Mouse (Mus musculus): Measurements from ENCODE around the gene Gpr4. TPM values are rescaled to one million over a fixed set of nuclear protein-coding genes. Genes with fewer than 3 reads are reported as not detected.

The Gpr4 gene
- total RNA-seq, 1 experiment from 2014 or later = not detected

- no peak for ATAC-seq (replicated peaks; ENCODE audit: low read depth, poor library complexity, severe bottlenecking)
These were observed 28.1 kb upstream of the Gpr4 start for GRCm38 (mm10) chr7:19184250-19184649.

GRCm38 (mm10) chr7:19184758-19185157 lies 27.6 kb upstream of the Gpr4 start:
- ATAC-seq (replicated peaks; ENCODE audit: low read depth, poor library complexity, severe bottlenecking) = no peak

GRCm38 (mm10) chr7:19194676-19195075 lies 17.7 kb upstream of the Gpr4 start:
- no peak for ATAC-seq (replicated peaks; ENCODE audit: low read depth, poor library complexity, severe bottlenecking)

GRCm38 (mm10) chr7:19196676-19197075 lies 15.7 kb upstream of the Gpr4 start:
- 0 out of 2 replicates have a peak, but pooled peaks have one; percentile 31 for ATAC-seq (replicated peaks; ENCODE audit: low read depth, poor library complexity, severe bottlenecking)

- ATAC-seq (replicated peaks; ENCODE audit: low read depth, poor library complexity, severe bottlenecking) = peak; percentile 64
These were observed 14.4 kb upstream of the Gpr4 start for GRCm38 (mm10) chr7:19197985-19198384.

GRCm38 (mm10) chr7:19201660-19202059 lies 10.7 kb upstream of the Gpr4 start:
- ATAC-seq (replicated peaks; ENCODE audit: low read depth, poor library complexity, severe bottlenecking) = no peak

GRCm38 (mm10) chr7:19202065-19202850 lies 10.1 kb upstream of the Gpr4 start:
- no peak for ATAC-seq (replicated peaks; ENCODE audit: low read depth, poor library complexity, severe bottlenecking)

GRCm38 (mm10) chr7:19208201-19208910 lies 4.0 kb upstream of the Gpr4 start:
- ATAC-seq (replicated peaks; ENCODE audit: low read depth, poor library complexity, severe bottlenecking) = no peak

- ATAC-seq (replicated peaks; ENCODE audit: low read depth, poor library complexity, severe bottlenecking) = 0 out of 2 replicates have a peak, but pooled peaks have one; percentile 26
These were observed 3.3 kb upstream of the Gpr4 start for GRCm38 (mm10) chr7:19208944-19209472.

- ATAC-seq (replicated peaks; ENCODE audit: low read depth, poor library complexity, severe bottlenecking) = no peak
These were observed 2.8 kb upstream of the Gpr4 start for GRCm38 (mm10) chr7:19209494-19209893.

GRCm38 (mm10) chr7:19210010-19210409 lies 2.3 kb upstream of the Gpr4 start:
- no peak for ATAC-seq (replicated peaks; ENCODE audit: low read depth, poor library complexity, severe bottlenecking)

GRCm38 (mm10) chr7:19211041-19211675 lies 1.2 kb upstream of the Gpr4 start:
- ATAC-seq (replicated peaks; ENCODE audit: low read depth, poor library complexity, severe bottlenecking) = no peak

GRCm38 (mm10) chr7:19213385-19213784 lies 1.0 kb downstream of the Gpr4 start:
- no peak for ATAC-seq (replicated peaks; ENCODE audit: low read depth, poor library complexity, severe bottlenecking)

- ATAC-seq (replicated peaks; ENCODE audit: low read depth, poor library complexity, severe bottlenecking) = peak; percentile 24; the same call in 1 of the 2 replicates
These were observed 2.0 kb downstream of the Gpr4 start for GRCm38 (mm10) chr7:19214369-19214768.

- ATAC-seq (replicated peaks; ENCODE audit: low read depth, poor library complexity, severe bottlenecking) = no peak
These were observed 2.6 kb downstream of the Gpr4 start for GRCm38 (mm10) chr7:19214940-19215339.

- peak; percentile 57 for ATAC-seq (replicated peaks; ENCODE audit: low read depth, poor library complexity, severe bottlenecking)
These were observed 5.2 kb downstream of the Gpr4 start for GRCm38 (mm10) chr7:19217492-19217891.

GRCm38 (mm10) chr7:19217944-19218343 lies 5.6 kb downstream of the Gpr4 start:
- ATAC-seq (replicated peaks; ENCODE audit: low read depth, poor library complexity, severe bottlenecking) = peak; percentile 48

GRCm38 (mm10) chr7:19220061-19220460 lies 7.7 kb downstream of the Gpr4 start:
- no peak for ATAC-seq (replicated peaks; ENCODE audit: low read depth, poor library complexity, severe bottlenecking)

GRCm38 (mm10) chr7:19222189-19222588 lies 9.9 kb downstream of the Gpr4 start:
- ATAC-seq (replicated peaks; ENCODE audit: low read depth, poor library complexity, severe bottlenecking) = no peak

GRCm38 (mm10) chr7:19222875-19223274 lies 10.5 kb downstream of the Gpr4 start:
- no peak for ATAC-seq (replicated peaks; ENCODE audit: low read depth, poor library complexity, severe bottlenecking)

- ATAC-seq (replicated peaks; ENCODE audit: low read depth, poor library complexity, severe bottlenecking) = no peak
These were observed 12.6 kb downstream of the Gpr4 start for GRCm38 (mm10) chr7:19224933-19225332.
